Mouse (Mus musculus) thymus, postnatal 10 days (tissue): ENCODE measurements at regions not wholly inside any gene's neighbourhood (a gene's known extent, or its start where the extent isn't known, plus 50 kb on each side); places are given as distances from the start of the nearest gene placed in this dataset.

Source experiments
- DNase-seq, 2 experiments: peaks; one replicate each; pipeline ENCODE4 v3.0.0; 2021; ENCODE audit warnings: low spot score in 2 of 2

GRCm38 (mm10) chr7:37336851-37337531 lies 436.4 kb downstream of the Zfp536 start:
- no peak for DNase-seq

- DNase-seq: no peak
Observed at GRCm38 (mm10) chr7:37337616-37338015, 435.8 kb downstream of the Zfp536 start.

- DNase-seq: no peak
Observed at GRCm38 (mm10) chr7:37338067-37338501, 435.4 kb downstream of the Zfp536 start.

GRCm38 (mm10) chr7:37342613-37343012 lies 430.8 kb downstream of the Zfp536 start:
- no peak for DNase-seq

GRCm38 (mm10) chr7:37343021-37343593 lies 430.3 kb downstream of the Zfp536 start:
- DNase-seq: no peak

GRCm38 (mm10) chr7:37343691-37344233 lies 429.7 kb downstream of the Zfp536 start:
- no peak for DNase-seq

GRCm38 (mm10) chr7:37346041-37346440 lies 427.4 kb downstream of the Zfp536 start:
- peak in 1 of 2 experiments; percentile 35 for DNase-seq

- peak; percentile 36 to 81 for DNase-seq
Observed at GRCm38 (mm10) chr7:37357647-37358395, 415.6 kb downstream of the Zfp536 start.

GRCm38 (mm10) chr7:37358492-37358891 lies 414.9 kb downstream of the Zfp536 start:
- no peak for DNase-seq

GRCm38 (mm10) chr7:37359473-37359872 lies 414.0 kb downstream of the Zfp536 start:
- DNase-seq: no peak

- DNase-seq: no peak
Observed at GRCm38 (mm10) chr7:37360171-37360570, 413.3 kb downstream of the Zfp536 start.

- DNase-seq: no peak
Observed at GRCm38 (mm10) chr7:37361802-37362441, 411.5 kb downstream of the Zfp536 start.

GRCm38 (mm10) chr7:37362879-37363278 lies 410.6 kb downstream of the Zfp536 start:
- DNase-seq: no peak

- no peak for DNase-seq
Observed at GRCm38 (mm10) chr7:37363629-37364175, 409.7 kb downstream of the Zfp536 start.

GRCm38 (mm10) chr7:37364221-37364620 lies 409.2 kb downstream of the Zfp536 start:
- DNase-seq: no peak

- no peak for DNase-seq
Observed at GRCm38 (mm10) chr7:37366006-37366405, 407.4 kb downstream of the Zfp536 start.

- DNase-seq: peak in 1 of 2 experiments; percentile 34
Observed at GRCm38 (mm10) chr7:37369698-37370097, 403.7 kb downstream of the Zfp536 start.

- peak; percentile 32 to 66 for DNase-seq
Observed at GRCm38 (mm10) chr7:37373864-37374263, 399.6 kb downstream of the Zfp536 start.

- DNase-seq: no peak
Observed at GRCm38 (mm10) chr7:37375044-37375443, 398.4 kb downstream of the Zfp536 start.

- DNase-seq: no peak
Observed at GRCm38 (mm10) chr7:37375591-37375990, 397.9 kb downstream of the Zfp536 start.

- DNase-seq: no peak
Observed at GRCm38 (mm10) chr7:37376207-37376606, 397.2 kb downstream of the Zfp536 start.
